Mouse (Mus musculus) kidney, adult 18-20 months (tissue): ENCODE data around the gene Elp5.
"Not testable (repeated sequence)": the region's sequence is repeated elsewhere in the genome, so short reads cannot be mapped to it uniquely, and the experiment has no call there.

Experiments used
- DNase-seq: peaks from one replicate; pipeline ENCODE4 v3.0.0; 2021

Gene Elp5

GRCm38 (mm10) chr11:69932254-69932653, 50.1 kb downstream of the Elp5 start:
- DNase-seq = no peak

- DNase-seq = no peak
Measured at GRCm38 (mm10) chr11:69931769-69932168, 50.5 kb downstream of the Elp5 start.

DNA sequence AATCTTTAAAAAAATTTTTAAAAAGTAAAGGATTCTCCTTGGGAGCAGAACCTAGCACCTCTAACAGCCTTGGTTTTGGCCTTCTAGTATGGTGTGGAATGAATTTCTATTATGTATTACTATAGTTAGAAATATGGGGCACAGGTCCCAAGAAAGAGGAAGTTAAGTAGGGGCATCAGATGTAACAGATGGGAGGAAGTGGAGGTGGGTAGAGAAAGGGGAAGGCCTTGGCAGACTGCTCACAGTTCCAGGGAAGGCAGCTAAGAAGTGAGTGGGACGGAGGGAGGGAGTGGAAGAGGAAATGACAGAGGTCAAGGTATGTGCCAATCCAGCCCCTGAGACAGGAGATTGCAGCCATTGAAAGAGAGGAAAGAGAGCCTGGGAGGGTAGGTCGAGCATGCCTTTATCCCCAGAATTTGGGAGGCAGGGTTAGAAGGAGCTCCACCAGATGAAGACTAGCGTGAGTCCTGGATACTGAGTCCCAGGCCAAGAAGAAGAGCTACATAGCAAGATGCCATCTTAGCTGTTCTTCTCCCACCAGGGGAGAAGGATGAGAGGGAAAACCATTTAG, 51.3 kb downstream of the Elp5 start:
- DNase-seq = no peak

- not testable (repeated sequence) for DNase-seq
Measured at GRCm38 (mm10) chr11:69930176-69930575, 52.1 kb downstream of the Elp5 start.

DNA sequence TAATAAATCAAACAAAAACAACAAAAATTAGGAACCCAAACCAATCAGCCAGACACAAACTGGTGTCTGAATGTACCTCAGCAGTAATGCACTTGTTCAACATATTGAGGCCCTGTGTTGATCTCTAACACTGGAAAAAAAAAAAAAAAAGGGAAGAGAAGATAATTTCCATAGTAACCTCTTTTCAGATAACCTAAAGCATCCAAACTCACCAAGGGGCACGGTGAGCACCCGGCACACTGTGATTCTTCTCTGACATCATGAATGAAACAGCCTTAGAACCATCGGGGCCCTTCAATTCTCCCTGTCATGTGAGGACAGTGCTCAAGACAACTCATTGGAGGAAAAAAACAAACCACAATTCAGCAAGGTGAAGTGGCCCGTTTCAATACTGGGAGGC, 52.6 kb downstream of the Elp5 start:
- DNase-seq = no peak

GRCm38 (mm10) chr11:69927501-69927900, 54.8 kb downstream of the Elp5 start:
- DNase-seq = no peak

GRCm38 (mm10) chr11:69922796-69923195, 59.5 kb downstream of the Elp5 start:
- DNase-seq = no peak

DNA sequence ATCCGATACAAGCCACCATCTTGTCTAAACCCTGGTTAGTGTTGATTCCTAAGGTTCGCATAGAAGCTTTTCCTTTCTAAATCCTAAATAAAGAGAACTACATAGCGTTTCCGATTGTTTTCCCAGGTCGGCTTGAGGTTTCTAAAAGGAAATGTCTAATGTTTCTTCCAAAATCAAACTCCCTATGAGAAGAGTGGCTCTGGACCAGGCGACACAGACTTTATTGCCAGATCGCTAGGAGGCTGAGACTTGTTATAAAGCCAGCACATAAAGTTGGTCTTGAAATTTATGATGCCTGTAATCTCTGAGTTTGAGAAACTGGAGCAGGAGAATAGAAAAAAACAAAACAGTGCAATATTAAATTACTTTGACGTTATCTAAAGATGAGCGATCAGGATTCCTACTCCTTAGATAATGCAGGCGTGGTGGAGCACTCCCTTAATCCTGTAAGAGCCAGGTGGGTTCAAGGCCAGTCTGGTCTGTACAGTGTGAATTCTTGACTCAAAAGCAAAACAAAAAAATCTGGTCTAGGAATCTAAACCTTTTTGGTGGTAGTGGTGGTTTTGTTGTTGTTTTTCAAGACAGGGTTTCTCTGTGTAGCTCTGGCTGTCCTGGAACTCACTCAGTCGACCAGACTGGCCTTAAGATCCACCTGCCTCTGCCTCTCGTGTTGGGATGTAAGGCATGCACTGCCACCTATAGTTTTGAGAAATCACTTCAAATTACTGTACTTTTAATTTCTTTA, 60.1 kb downstream of the Elp5 start:
- no peak for DNase-seq

GRCm38 (mm10) chr11:69921114-69922011, 61.0 kb downstream of the Elp5 start, which contains the start of gene Eif5a:
Gene Eif5a, minus strand, starts transcription at chr11:69921958.
- peak; percentile 100 for DNase-seq

DNA sequence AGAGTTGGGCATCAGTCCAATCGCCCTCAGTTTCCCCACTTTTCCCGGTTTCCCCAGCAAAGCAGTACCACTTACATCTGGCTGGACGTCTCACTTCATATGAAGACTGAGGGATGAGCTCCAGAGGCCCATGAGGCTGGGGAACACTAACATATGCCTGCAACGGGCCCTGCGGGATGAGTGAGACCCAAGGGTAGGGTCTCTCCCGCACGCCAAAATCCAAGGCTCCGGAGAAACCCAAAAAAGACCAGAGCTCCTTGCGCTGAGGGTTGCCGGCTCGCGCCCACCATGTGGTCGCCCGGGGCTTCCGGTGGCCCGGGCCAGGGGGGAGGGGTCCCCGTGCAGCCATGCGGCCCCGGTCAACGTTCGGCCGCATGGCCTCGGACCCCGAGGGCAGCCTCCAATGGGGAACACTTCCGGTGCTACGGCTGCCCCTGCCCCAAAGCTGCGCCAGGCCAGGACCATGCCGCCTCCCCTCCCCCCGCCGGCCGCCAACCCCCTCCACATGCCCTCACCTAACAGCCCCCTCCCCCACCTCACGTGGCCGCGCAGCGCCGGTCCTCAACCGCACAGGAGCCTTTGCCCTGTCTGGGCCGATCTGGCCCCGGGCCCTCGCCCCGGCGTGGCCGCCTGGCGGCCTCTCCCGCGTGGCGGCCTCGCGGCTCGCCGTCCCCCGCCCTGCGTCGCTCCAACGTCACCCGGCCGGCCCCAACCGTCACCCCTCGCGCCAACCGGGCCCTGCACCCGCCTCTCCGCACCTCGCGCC, 61.9 kb downstream of the Elp5 start:
- DNase-seq = peak; percentile 50

DNA sequence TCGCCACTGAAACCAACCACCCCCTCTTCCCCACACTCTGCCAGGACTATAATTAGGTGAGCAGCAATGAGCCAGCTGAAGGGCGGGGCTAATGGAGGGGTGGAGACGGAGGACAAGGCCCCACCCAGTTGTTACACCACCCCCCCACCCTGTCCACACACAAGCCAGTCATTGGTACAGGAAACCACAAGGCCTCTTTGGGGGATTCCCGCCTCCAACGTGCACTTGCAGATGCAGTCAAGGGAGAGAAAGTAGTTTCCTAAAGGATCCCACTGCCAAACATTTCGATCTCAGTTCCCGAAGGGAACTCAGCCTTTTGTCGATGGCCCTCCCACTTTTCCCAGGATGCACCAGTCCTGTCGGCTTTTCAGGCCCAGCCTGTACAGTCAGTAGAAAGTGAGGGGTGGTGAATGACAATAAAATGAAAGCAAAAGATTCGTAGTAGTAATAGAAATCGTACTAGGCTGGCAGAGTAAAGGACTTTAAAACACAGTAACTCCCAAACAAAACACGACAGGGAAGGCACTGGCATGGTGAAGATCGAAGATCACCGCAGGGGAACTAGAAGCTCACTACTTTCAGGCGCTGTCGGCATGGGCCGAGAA, 62.6 kb downstream of the Elp5 start:
- DNase-seq = peak; percentile 88

DNA sequence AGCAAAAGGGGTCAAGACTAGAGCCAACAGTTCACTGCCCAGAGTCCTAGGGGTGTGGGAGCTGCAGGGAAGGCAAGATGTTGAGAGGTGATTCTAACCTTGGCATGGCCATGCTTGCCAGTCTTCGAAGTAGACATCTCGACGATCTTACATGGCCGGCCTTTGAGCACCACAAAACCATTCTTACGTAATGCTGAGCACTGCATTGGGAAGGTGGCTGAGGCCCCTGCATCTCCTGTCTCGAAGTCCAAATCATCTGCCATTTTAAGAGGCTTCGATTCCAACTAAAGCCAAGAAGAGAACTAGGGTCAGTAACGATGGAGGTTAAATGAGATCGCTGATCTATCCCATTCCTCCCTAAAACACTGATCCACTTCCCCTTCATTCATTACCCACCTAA, 63.3 kb downstream of the Elp5 start:
- DNase-seq = no peak
